Mouse (Mus musculus) testis, adult 10 weeks (tissue): Measurements from ENCODE around the gene H1foo. TPM values are rescaled to one million over a fixed set of nuclear protein-coding genes. Genes with fewer than 3 reads are reported as not detected.

Source experiments
- polyA plus RNA-seq: library from polyadenylated mRNA; stranded (reverse); fragments of 350-450 nt; fragmentation: Illumina TruSeq; extraction: RNeasy Lipid Tissue Mini Kit (QIAGEN cat#74804); gene quantifications from one replicate; pipeline ENCODE4 v1.2.3, GENCODE M21; 2014; ENCODE audit warnings: low read depth, low replicate concordance

H1foo gene
- polyA plus RNA-seq, result not detected

DNA sequence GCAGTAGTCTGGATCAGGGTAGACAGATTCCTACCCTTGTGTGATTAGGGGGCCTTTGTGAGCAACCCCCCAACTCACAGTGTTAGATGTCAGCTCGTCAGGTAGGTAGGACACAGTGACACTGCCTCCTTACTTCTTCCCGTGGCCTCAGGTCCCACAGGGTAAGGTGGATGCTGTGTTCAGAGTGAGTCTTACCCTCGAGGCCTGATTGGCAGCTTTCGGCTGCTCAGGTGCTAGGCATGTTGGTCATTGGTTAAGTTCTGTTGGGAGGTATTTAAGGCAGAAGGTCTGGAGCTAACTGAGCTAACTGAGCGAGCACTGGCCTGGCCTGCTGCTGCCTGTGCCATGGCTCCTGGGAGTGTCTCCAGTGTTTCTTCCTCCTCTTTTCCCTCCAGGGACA, at the start of gene H1foo:
TSS of gene H1foo (plus strand) at position 301 of the 400 bp plus-strand sequence.

DNA sequence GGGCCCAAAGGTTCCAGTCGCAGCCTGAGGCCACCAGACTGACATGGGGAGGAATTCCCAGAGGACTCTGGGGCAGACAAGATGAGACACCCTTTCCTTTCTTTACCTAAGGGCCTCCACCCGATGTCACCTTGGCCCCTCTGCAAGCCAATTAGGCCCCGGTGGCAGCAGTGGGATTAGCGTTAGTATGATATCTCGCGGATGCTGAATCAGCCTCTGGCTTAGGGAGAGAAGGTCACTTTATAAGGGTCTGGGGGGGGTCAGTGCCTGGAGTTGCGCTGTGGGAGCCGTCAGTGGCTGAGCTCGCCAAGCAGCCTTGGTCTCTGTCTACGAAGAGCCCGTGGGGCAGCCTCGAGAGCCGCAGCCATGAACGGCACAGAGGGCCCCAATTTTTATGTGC, 13.1 kb upstream of the H1foo start, which contains the start of gene Rho:
TSS of gene Rho (plus strand) at position 110 of the 400 bp plus-strand sequence.

DNA sequence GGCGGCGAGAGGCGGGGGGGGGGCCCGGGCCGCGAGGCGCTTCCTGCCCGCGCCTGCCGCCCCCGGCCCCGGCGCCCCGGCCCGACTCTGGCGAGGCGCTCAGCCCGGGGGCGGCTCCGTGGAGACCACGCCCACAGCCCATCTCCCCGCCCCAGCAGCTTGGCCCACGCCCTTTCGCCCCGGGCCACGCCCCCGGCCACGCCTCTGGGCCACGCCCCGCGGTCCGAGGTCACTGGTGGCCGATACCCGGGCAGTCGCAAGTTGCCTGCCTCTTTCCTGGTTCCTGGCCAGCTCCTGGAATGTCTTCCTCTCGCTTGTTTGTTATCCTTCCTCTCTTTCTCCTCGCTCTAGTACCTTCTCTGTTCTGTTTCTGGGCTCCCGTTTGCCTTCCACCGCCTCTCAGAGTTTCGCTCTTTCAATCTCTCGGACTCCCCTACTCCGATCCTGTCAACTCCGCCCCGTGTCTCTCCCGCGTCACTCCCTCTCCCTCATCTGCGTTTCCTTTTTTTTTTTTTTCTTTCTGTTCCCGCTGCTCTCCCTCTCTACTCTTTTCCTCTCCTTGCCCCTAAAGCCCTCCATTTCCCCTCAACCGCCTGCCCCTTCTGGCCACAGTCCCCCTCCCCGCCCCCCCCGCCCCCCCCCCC, 50.3 kb downstream of the H1foo start, which contains the start of gene Plxnd1:
TSS of gene Plxnd1 (minus strand) at position 129 of the 644 bp plus-strand sequence.

Other genes with a start within 250 kb of the H1foo start
- gene Tmem40, start 182.5 kb upstream of the H1foo start, polyA plus RNA-seq, result not detected
- gene Cand2, start 170.4 kb upstream of the H1foo start, polyA plus RNA-seq, result 1.9 TPM
- gene Rpl32, start 136.2 kb upstream of the H1foo start, polyA plus RNA-seq, result 233 TPM
- 11.4 TPM for gene Efcab12, start 106.5 kb upstream of the H1foo start, polyA plus RNA-seq
- 13.0 TPM for gene Mbd4, start 91.6 kb upstream of the H1foo start, polyA plus RNA-seq
- 72.8 TPM for gene Ift122, start 91.5 kb upstream of the H1foo start, polyA plus RNA-seq
- gene Rho, start 13.2 kb upstream of the H1foo start, polyA plus RNA-seq, result 0.74 TPM
- 1.8 TPM for gene Plxnd1, start 50.1 kb downstream of the H1foo start, polyA plus RNA-seq
- gene Tmcc1, start 248.5 kb downstream of the H1foo start, polyA plus RNA-seq, result 106 TPM